Mouse (Mus musculus) MEL (cell line): Measurements from ENCODE around the gene Ccl7.

ENCODE experiments used
- CTCF ChIP-seq, 3 experiments: IDR thresholded peaks in 2 of 3; conservative IDR thresholded peaks in 1 of 3; 2 replicates each; pipeline ENCODE4 v1.5.1; 2011 to 2012; ENCODE audit warnings: low read length in 3 of 3, low read depth in 2 of 3, mild to moderate bottlenecking in 2 of 3, improper control_type of control experiment in 1 of 3, inconsistent platforms in 1 of 3, mixed read lengths in 1 of 3, moderate library complexity in 1 of 3; ENCODE audit not compliant: control insufficient read depth in 1 of 3, insufficient read depth in 1 of 3, poor library complexity in 1 of 3, severe bottlenecking in 1 of 3
- ELF1 ChIP-seq: IDR thresholded peaks from 2 replicates; pipeline ENCODE4 v1.6.1; 2014; ENCODE audit warnings: low read depth, mild to moderate bottlenecking, inconsistent platforms, low read length, improper control_type of control experiment, moderate library complexity
- EP300 ChIP-seq, 2 experiments: IDR thresholded peaks; 2 replicates each; pipeline ENCODE4 v1.6.1; 2011; ENCODE audit warnings: improper control_type of control experiment in 2 of 2, low read length in 2 of 2, low read depth in 1 of 2, mild to moderate bottlenecking in 1 of 2
- MAZ ChIP-seq: IDR thresholded peaks from 2 replicates; pipeline ENCODE4 v1.6.1; 2012; ENCODE audit warnings: low read depth, mild to moderate bottlenecking, inconsistent platforms, low read length, improper control_type of control experiment
- MEF2A ChIP-seq: IDR thresholded peaks from 2 replicates; pipeline ENCODE4 v1.6.1; 2014; ENCODE audit warnings: low read depth, mild to moderate bottlenecking, inconsistent platforms, low read length, improper control_type of control experiment; ENCODE audit not compliant: poor library complexity, insufficient replicate concordance, severe bottlenecking; ENCODE audit errors: extremely low read depth
- NELFE ChIP-seq: IDR thresholded peaks from 2 replicates; pipeline ENCODE4 v1.6.1; 2011; ENCODE audit warnings: low read depth, low read length, improper control_type of control experiment
- POLR2A ChIP-seq, 2 experiments: IDR thresholded peaks; 2 replicates each; pipeline ENCODE4 v1.6.1; 2011 to 2012; ENCODE audit warnings: low read length in 2 of 2, mild to moderate bottlenecking in 2 of 2, control low read depth in 1 of 2, improper control_type of control experiment in 1 of 2, low read depth in 1 of 2, moderate library complexity in 1 of 2; ENCODE audit not compliant: control insufficient read depth in 1 of 2, insufficient read depth in 1 of 2, poor library complexity in 1 of 2
- POLR2AphosphoS2 ChIP-seq: IDR thresholded peaks from 2 replicates; pipeline ENCODE4 v1.6.1; 2011; ENCODE audit warnings: low read length, improper control_type of control experiment
- POLR2AphosphoS5 ChIP-seq: IDR thresholded peaks from 2 replicates; pipeline ENCODE4 v1.6.1; 2012; ENCODE audit warnings: low read depth, borderline replicate concordance, mild to moderate bottlenecking, inconsistent platforms, low read length, moderate library complexity, mixed read lengths
- SIN3A ChIP-seq: IDR thresholded peaks from 2 replicates; pipeline ENCODE4 v1.6.1; 2012; ENCODE audit warnings: low read length, improper control_type of control experiment, inconsistent platforms
- UBTF ChIP-seq: IDR thresholded peaks from 2 replicates; pipeline ENCODE4 v1.6.1; 2012; ENCODE audit warnings: low read depth, mild to moderate bottlenecking, inconsistent platforms, low read length, improper control_type of control experiment, moderate library complexity, borderline replicate concordance; ENCODE audit not compliant: insufficient read depth
- USF1 ChIP-seq: IDR thresholded peaks from 2 replicates; pipeline ENCODE4 v1.6.1; 2014; ENCODE audit warnings: low read depth, mild to moderate bottlenecking, inconsistent platforms, low read length, improper control_type of control experiment, moderate library complexity
- ZMIZ1 ChIP-seq: IDR thresholded peaks from 2 replicates; pipeline ENCODE4 v1.6.1; 2012; ENCODE audit warnings: low read depth, mild to moderate bottlenecking, inconsistent platforms, low read length, improper control_type of control experiment, moderate library complexity

GRCm38 (mm10) chr11:82021406-82021805 is 24.1 kb upstream of the Ccl7 start:
- TF ChIP-seq EP300 (IDR thresholded peaks at IDR 0.05; ENCODE audit: low read depth in 1 of 2, low read length in 2 of 2): no peak
- no peak for TF ChIP-seq MEF2A
- TF ChIP-seq CTCF (IDR thresholded peaks at IDR 0.05 in 2 of 3, conservative IDR thresholded peaks at IDR 0.05 in 1 of 3; ENCODE audit: control insufficient read depth in 1 of 3, insufficient read depth in 1 of 3, low read depth in 2 of 3, low read length in 3 of 3, poor library complexity in 1 of 3, severe bottlenecking in 1 of 3): no peak
- no peak for TF ChIP-seq MAZ
- no peak for TF ChIP-seq SIN3A
- TF ChIP-seq NELFE: no peak
- no peak for TF ChIP-seq ELF1
- no peak for TF ChIP-seq ZMIZ1
- TF ChIP-seq USF1: no peak
- no peak for TF ChIP-seq POLR2AphosphoS5
- TF ChIP-seq POLR2A (IDR thresholded peaks at IDR 0.05; ENCODE audit: control insufficient read depth in 1 of 2, insufficient read depth in 1 of 2, low read depth in 1 of 2, low read length in 2 of 2, poor library complexity in 1 of 2): no peak
- no peak for TF ChIP-seq POLR2AphosphoS2
- no peak for TF ChIP-seq UBTF
